Mouse (Mus musculus) embryonic fibroblast, embryonic 13.5 days (primary cell): ENCODE data around the gene Cd52.
A peak's percentile ranks its signal among the peaks of the same experiment; 100 is the strongest.

Experiments used
- CTCF ChIP-seq: IDR thresholded peaks from 2 replicates; pipeline ENCODE4 v1.5.1; 2011; ENCODE audit warnings: mild to moderate bottlenecking, control low read depth, low read length, moderate library complexity, borderline replicate concordance; ENCODE audit not compliant: insufficient read depth
- POLR2A ChIP-seq: IDR thresholded peaks from 2 replicates; pipeline ENCODE4 v1.6.1; 2011; ENCODE audit warnings: low read depth, mild to moderate bottlenecking, control low read depth, low read length, moderate library complexity

GRCm38 (mm10) chr4:134087412-134087811 lies 7.5 kb downstream of the Cd52 start:
- TF ChIP-seq POLR2A (no peak), CTCF (peak; percentile 77; the same call in 1 of the 2 replicates)
